Mouse (Mus musculus): ENCODE data around the gene Marc2. TPM values are rescaled to one million over a fixed set of nuclear protein-coding genes. Genes with fewer than 3 reads are reported as not detected.

The Marc2 gene
- polyA plus RNA-seq, 1 experiment from 2014 or later = 197 TPM

- no peak for ATAC-seq (ENCODE audit: low FRiP score, low TSS enrichment)
- H3K36me3 ChIP-seq (ENCODE audit: control insufficient read depth, insufficient read depth, low read length) = no peaks in the 10 kb centered on the region
- TF ChIP-seq CTCF (IDR thresholded peaks at IDR 0.05; ENCODE audit: low read depth) (no peak), EP300 (optimal IDR thresholded peaks at IDR 0.05) (peak; percentile 42)
- no peak overlapping the region for H3K9ac ChIP-seq (ENCODE audit: low read length)
- 35% methylated on average over 10 of the region's 10 CpGs for WGBS
- no peaks in the 10 kb centered on the region for H3K9me3 ChIP-seq (ENCODE audit: control insufficient read depth, low read length)
- H3K27me3 ChIP-seq (ENCODE audit: control insufficient read depth, insufficient read depth, low read length) = no peaks in the 10 kb centered on the region
- no peaks in the 10 kb centered on the region for H3K4me1 ChIP-seq (replicated peaks; ENCODE audit: control insufficient read depth, insufficient read depth)
- no peak overlapping the region for H3K4me3 ChIP-seq (ENCODE audit: low read depth, low read length)
- H3K27ac ChIP-seq (replicated peaks) = peak overlapping the region; percentile 53; the same call in 1 of the 2 replicates
- DNase-seq (ENCODE audit: low spot score) = no peak
- H3K4me2 ChIP-seq (replicated peaks; ENCODE audit: low read depth) = no peak overlapping the region
These were observed 64.7 kb downstream of the Marc2 start for GRCm38 (mm10) chr1:184781286-184782160.

GRCm38 (mm10) chr1:184778157-184778556, 68.1 kb downstream of the Marc2 start:
- TF ChIP-seq EP300 (optimal IDR thresholded peaks at IDR 0.05) = no peak
- TF ChIP-seq CTCF (IDR thresholded peaks at IDR 0.05; ENCODE audit: low read depth) = no peak
- ATAC-seq (ENCODE audit: low FRiP score, low TSS enrichment) (no peak), DNase-seq (ENCODE audit: low spot score) (no peak)
- Histone ChIP-seq H3K9ac (ENCODE audit: low read length) (no peak overlapping the region), H3K36me3 (ENCODE audit: control insufficient read depth, insufficient read depth, low read length) (no peaks in the 10 kb centered on the region), H3K27ac (replicated peaks) (no peak overlapping the region), H3K9me3 (ENCODE audit: control insufficient read depth, low read length) (no peaks in the 10 kb centered on the region), H3K4me1 (replicated peaks; ENCODE audit: control insufficient read depth, insufficient read depth) (no peaks in the 10 kb centered on the region), H3K4me3 (ENCODE audit: low read depth, low read length) (no peak overlapping the region), H3K27me3 (ENCODE audit: control insufficient read depth, insufficient read depth, low read length) (no peaks in the 10 kb centered on the region), H3K4me2 (replicated peaks; ENCODE audit: low read depth) (no peak overlapping the region)
- WGBS = 92% methylated on average over 6 of the region's 6 CpGs

- DNase-seq (ENCODE audit: low spot score) = no peak
- H3K4me3 ChIP-seq (ENCODE audit: low read depth, low read length) = no peak overlapping the region
- H3K9me3 ChIP-seq (ENCODE audit: control insufficient read depth, low read length) = no peaks in the 10 kb centered on the region
- no peaks in the 10 kb centered on the region for H3K4me1 ChIP-seq (replicated peaks; ENCODE audit: control insufficient read depth, insufficient read depth)
- no peak overlapping the region for H3K9ac ChIP-seq (ENCODE audit: low read length)
- TF ChIP-seq EP300 (optimal IDR thresholded peaks at IDR 0.05) (no peak), CTCF (IDR thresholded peaks at IDR 0.05; ENCODE audit: low read depth) (peak; percentile 28)
- H3K36me3 ChIP-seq (ENCODE audit: control insufficient read depth, insufficient read depth, low read length) = no peaks in the 10 kb centered on the region
- no peak overlapping the region for H3K27ac ChIP-seq (replicated peaks)
- H3K27me3 ChIP-seq (ENCODE audit: control insufficient read depth, insufficient read depth, low read length) = no peaks in the 10 kb centered on the region
- ATAC-seq (ENCODE audit: low FRiP score, low TSS enrichment) = no peak
- H3K4me2 ChIP-seq (replicated peaks; ENCODE audit: low read depth) = no peak overlapping the region
- WGBS = 30% methylated on average over 22 of the region's 22 CpGs
These were observed 69.0 kb downstream of the Marc2 start for GRCm38 (mm10) chr1:184777061-184777795.

GRCm38 (mm10) chr1:184775289-184775688, 71.0 kb downstream of the Marc2 start:
- no peak for DNase-seq (ENCODE audit: low spot score)

GRCm38 (mm10) chr1:184771891-184772249, 74.4 kb downstream of the Marc2 start:
- no peaks in the 10 kb centered on the region for H3K27me3 ChIP-seq (ENCODE audit: control insufficient read depth, insufficient read depth, low read length)
- H3K27ac ChIP-seq (replicated peaks) = no peak overlapping the region
- H3K4me3 ChIP-seq (ENCODE audit: low read depth, low read length) = no peak overlapping the region
- ATAC-seq (ENCODE audit: low FRiP score, low TSS enrichment) (0 out of 2 replicates have a peak, but pooled peaks have one; percentile 26), DNase-seq (ENCODE audit: low spot score) (no peak)
- H3K36me3 ChIP-seq (ENCODE audit: control insufficient read depth, insufficient read depth, low read length) = no peaks in the 10 kb centered on the region
- TF ChIP-seq CTCF (IDR thresholded peaks at IDR 0.05; ENCODE audit: low read depth) (no peak), EP300 (optimal IDR thresholded peaks at IDR 0.05) (no peak)
- no peaks in the 10 kb centered on the region for H3K9me3 ChIP-seq (ENCODE audit: control insufficient read depth, low read length)
- WGBS = 16% methylated on average over 9 of the region's 9 CpGs
- no peaks in the 10 kb centered on the region for H3K4me1 ChIP-seq (replicated peaks; ENCODE audit: control insufficient read depth, insufficient read depth)
- H3K4me2 ChIP-seq (replicated peaks; ENCODE audit: low read depth) = no peak overlapping the region
- no peak overlapping the region for H3K9ac ChIP-seq (ENCODE audit: low read length)

More at GRCm38 (mm10) chr1:184775289-184775688, 71.0 kb downstream of the Marc2 start:
- H3K4me1 ChIP-seq (replicated peaks; ENCODE audit: control insufficient read depth, insufficient read depth) = no peaks in the 10 kb centered on the region
- ATAC-seq (ENCODE audit: low FRiP score, low TSS enrichment) = no peak
- 62% methylated on average over 9 of the region's 9 CpGs for WGBS
- H3K9me3 ChIP-seq (ENCODE audit: control insufficient read depth, low read length) = no peaks in the 10 kb centered on the region
- no peak overlapping the region for H3K4me3 ChIP-seq (ENCODE audit: low read depth, low read length)
- H3K27me3 ChIP-seq (ENCODE audit: control insufficient read depth, insufficient read depth, low read length) = no peaks in the 10 kb centered on the region
- no peak overlapping the region for H3K27ac ChIP-seq (replicated peaks)
- H3K4me2 ChIP-seq (replicated peaks; ENCODE audit: low read depth) = no peak overlapping the region
- no peak overlapping the region for H3K9ac ChIP-seq (ENCODE audit: low read length)
- no peaks in the 10 kb centered on the region for H3K36me3 ChIP-seq (ENCODE audit: control insufficient read depth, insufficient read depth, low read length)
- no peak for TF ChIP-seq CTCF (IDR thresholded peaks at IDR 0.05; ENCODE audit: low read depth)
- no peak for TF ChIP-seq EP300 (optimal IDR thresholded peaks at IDR 0.05)

Measured in stomach, postnatal 0 days (tissue).